Mouse (Mus musculus) left cerebral cortex, adult 2 months (tissue): ENCODE measurements around the gene Ctsk. TPM values are rescaled to one million over a fixed set of nuclear protein-coding genes. Genes with fewer than 3 reads are reported as not detected.
A peak's percentile ranks its signal among the peaks of the same experiment; 100 is the strongest.

ENCODE experiments used
- DNase-seq, 2 experiments: peaks; one replicate each; pipeline ENCODE4 v3.0.0; 2021 to 2022; ENCODE audit warnings: low spot score in 2 of 2, mixed read lengths in 1 of 2; ENCODE audit errors: extremely low spot score in 1 of 2
- H3K27ac ChIP-seq: fragments of 200-600 bp; 2 replicates; pipeline ENCODE4 v1.8.1; 2022
- H3K4me3 ChIP-seq: fragments of 200-600 bp; 2 replicates; pipeline ENCODE4 v1.8.1; 2022
- CTCF ChIP-seq: fragments of 200-600 bp; IDR thresholded peaks from 2 replicates; pipeline ENCODE4 v1.8.1; 2022; ENCODE audit warnings: antibody characterized with exemption, mild to moderate bottlenecking, moderate library complexity
- intact Hi-C: fragments of 180-260 bp; cut with DNase I; formaldehyde crosslinking; loops from one replicate; pipeline ENCODE4 v1.15.1; 2025
- total RNA-seq, 2 experiments: library from RNA; stranded (reverse); gene quantifications; 2 replicates each; pipeline ENCODE4 v1.2.3; 2021

The Ctsk gene
- total RNA-seq, 2 experiments from 2014 or later, result 4.3 to 5.5 TPM

DNA sequence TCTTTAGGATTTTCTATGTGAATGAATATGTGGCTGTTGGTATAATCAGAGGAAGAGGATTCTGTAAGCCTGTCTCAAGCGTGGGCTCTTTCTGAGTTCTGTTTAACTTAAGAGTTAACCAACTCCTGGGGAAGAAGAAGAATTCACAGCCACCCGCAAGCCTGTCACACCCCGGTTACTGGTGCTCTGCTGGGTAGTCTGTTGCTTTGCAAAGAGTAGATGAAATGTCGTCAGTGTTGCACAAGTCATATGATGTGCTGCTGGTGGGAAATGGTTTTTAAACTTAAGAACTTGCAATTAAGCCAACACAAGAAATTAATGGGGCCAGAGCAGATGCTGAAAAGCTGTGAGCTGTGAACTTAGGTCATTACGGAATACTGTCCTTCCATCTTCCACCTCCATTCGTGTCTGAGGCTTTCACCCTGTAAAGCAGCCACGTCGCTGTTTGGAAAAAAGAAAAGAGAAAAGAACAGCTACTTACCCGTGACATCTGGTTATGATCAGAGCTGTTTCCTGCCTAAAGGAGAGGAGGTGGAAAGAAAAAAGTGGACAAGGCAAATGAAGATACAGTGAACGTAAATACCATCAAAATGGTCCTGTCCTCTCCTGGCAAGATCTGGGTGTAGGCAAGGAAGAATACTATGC is 562 bp downstream of the Ctsk start:
- no peak for TF ChIP-seq CTCF
- peak overlapping the region; percentile 2 for H3K4me3 ChIP-seq
- peak overlapping the region; percentile 72 for H3K27ac ChIP-seq
- no peak for DNase-seq
- intact Hi-C loops, result loop anchor here (5.0 kb wide), 1 partner anchor 128 kb away; no protein-coding TSS in a partner anchor

DNA sequence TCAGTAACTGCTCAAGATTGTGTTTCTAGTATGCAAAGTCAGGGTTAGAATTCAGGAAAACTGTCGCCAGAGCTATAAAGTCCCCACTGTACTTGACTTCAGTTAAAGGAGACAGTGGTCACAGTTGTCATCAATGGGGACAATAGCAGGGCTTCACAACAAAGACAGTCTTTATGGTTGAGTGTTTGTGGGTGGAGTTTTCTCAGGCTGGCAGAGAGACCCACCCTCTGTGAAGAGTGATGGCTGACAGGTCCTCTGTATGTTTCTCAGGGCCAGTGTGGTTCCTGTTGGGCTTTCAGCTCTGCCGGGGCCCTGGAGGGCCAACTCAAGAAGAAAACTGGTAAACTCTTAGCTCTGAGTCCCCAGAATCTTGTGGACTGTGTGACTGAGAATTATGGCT is 3.3 kb downstream of the Ctsk start:
- Histone ChIP-seq H3K4me3 (no peak overlapping the region), H3K27ac (no peak overlapping the region)
- no peak for TF ChIP-seq CTCF
- no peak for DNase-seq
- intact Hi-C loops, result no loop called here

- DNase-seq, result no peak
- intact Hi-C loops, result no loop called here
- Histone ChIP-seq H3K27ac (no peak overlapping the region), H3K4me3 (no peak overlapping the region)
- TF ChIP-seq CTCF, result no peak
These were observed 10.3 kb downstream of the Ctsk start for GRCm38 (mm10) chr3:95509348-95509747.

DNA sequence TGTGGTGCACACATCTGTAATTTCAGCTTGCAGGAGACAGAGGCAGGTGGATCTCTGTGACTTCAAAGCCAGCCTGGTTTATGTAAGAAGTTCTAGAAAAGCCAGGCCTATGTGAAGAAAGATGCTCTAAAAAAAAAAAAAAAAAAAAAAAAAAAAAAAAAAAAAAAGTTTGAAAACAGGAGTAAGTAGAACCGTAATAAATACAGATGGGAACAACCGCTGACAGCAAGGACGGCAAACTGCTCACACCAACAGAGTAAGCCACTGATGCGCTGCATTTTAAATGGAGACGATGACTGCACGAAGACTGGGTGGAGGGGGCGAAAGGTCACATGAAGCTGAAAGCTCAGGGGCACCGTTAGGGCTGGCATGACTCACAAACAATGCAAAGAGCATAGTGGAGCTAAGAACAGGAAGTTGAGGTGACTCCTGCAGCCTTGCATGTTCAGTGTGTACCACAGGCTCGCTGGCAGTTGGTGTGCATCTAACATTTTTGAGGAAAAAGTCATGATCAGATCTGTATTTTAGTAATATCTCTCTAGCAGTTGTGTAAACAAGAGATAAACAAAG is 12.6 kb downstream of the Ctsk start:
- intact Hi-C loops, result no loop called here
- Histone ChIP-seq H3K27ac (no peak overlapping the region), H3K4me3 (no peak overlapping the region)
- TF ChIP-seq CTCF, result no peak
- no peak for DNase-seq

- intact Hi-C loops, result loop anchor here (1.0 to 5.0 kb wide), 2 partner anchors 72 to 156 kb away; partner anchors contain the start of gene Golph3l
- Histone ChIP-seq H3K4me3 (no peak overlapping the region), H3K27ac (no peak overlapping the region)
- no peak for TF ChIP-seq CTCF
- DNase-seq, result no peak
These were observed 17.6 kb downstream of the Ctsk start for GRCm38 (mm10) chr3:95516614-95517041.

- Histone ChIP-seq H3K4me3 (no peak overlapping the region), H3K27ac (no peak overlapping the region)
- TF ChIP-seq CTCF, result peak; percentile 89
- intact Hi-C loops, result loop anchor here (1.0 to 5.0 kb wide), 2 partner anchors 71 to 155 kb away; partner anchors contain the start of gene Golph3l
- DNase-seq, result peak; percentile 69 to 73
These were observed 18.4 kb downstream of the Ctsk start for GRCm38 (mm10) chr3:95517493-95517898.

GRCm38 (mm10) chr3:95518891-95519290 is 19.8 kb downstream of the Ctsk start:
- no peak for TF ChIP-seq CTCF
- no peak for DNase-seq
- H3K27ac ChIP-seq, result no peak overlapping the region
- no peak overlapping the region for H3K4me3 ChIP-seq
- intact Hi-C loops, result loop anchor here (5.0 kb wide), 1 partner anchor 153 kb away; no protein-coding TSS in a partner anchor

DNA sequence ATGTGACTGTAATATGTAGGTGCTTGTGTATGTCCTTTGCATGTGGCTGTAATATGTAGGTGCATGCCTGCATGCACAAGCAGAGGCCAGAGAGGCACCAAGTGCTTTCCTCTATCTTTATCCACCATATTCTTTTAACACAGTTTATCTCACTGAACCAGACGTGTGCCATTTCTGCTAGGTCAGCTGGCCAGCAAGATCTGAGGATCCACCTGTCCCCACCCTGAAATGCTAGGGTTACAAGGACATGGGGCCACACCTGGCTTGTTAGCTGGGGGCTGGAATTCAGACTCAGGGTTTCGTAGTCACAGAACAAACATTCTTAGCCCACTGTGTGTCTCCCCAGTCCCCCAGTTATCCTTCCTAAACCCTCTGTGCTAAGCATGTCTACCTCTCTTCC is 20.3 kb downstream of the Ctsk start:
- intact Hi-C loops, result loop anchor here (5.0 kb wide), 1 partner anchor 153 kb away; no protein-coding TSS in a partner anchor
- Histone ChIP-seq H3K27ac (no peak overlapping the region), H3K4me3 (no peak overlapping the region)
- TF ChIP-seq CTCF, result no peak
- DNase-seq, result no peak

- TF ChIP-seq CTCF, result no peak
- intact Hi-C loops, result no loop called here
- Histone ChIP-seq H3K4me3 (no peak overlapping the region), H3K27ac (no peak overlapping the region)
- no peak for DNase-seq
These were observed 21.0 kb downstream of the Ctsk start for GRCm38 (mm10) chr3:95520100-95520499.

DNA sequence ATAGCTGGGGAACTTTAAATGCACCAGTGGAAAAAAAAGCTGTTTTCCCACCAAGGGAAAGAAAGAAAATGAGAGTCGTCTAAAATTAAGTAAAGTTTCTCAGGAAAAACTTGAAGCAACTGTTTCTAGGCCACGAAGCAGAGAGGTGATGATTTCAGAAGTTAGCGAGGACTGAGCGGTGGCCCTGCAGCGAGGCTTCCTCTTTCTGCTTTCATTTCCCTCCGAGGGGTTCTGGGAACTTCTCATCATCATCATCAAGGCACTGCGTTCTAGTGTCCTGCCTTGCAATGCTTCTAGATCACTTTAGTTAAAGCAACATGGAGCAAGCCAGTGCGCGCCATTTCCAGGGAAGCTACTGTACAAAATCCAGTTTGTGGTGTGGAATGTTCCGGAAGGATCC is 22.1 kb downstream of the Ctsk start:
- H3K4me3 ChIP-seq, result no peak overlapping the region
- no peak for TF ChIP-seq CTCF
- intact Hi-C loops, result no loop called here
- DNase-seq, result no peak
- no peak overlapping the region for H3K27ac ChIP-seq

- TF ChIP-seq CTCF, result no peak
- no peak for DNase-seq
- H3K4me3 ChIP-seq, result no peak overlapping the region
- H3K27ac ChIP-seq, result no peak overlapping the region
- intact Hi-C loops, result no loop called here
These were observed 24.6 kb downstream of the Ctsk start for GRCm38 (mm10) chr3:95523662-95524061.

- DNase-seq, result no peak
- H3K27ac ChIP-seq, result no peak overlapping the region
- H3K4me3 ChIP-seq, result no peak overlapping the region
- no peak for TF ChIP-seq CTCF
- intact Hi-C loops, result no loop called here
These were observed 25.6 kb downstream of the Ctsk start for GRCm38 (mm10) chr3:95524673-95525072.

DNA sequence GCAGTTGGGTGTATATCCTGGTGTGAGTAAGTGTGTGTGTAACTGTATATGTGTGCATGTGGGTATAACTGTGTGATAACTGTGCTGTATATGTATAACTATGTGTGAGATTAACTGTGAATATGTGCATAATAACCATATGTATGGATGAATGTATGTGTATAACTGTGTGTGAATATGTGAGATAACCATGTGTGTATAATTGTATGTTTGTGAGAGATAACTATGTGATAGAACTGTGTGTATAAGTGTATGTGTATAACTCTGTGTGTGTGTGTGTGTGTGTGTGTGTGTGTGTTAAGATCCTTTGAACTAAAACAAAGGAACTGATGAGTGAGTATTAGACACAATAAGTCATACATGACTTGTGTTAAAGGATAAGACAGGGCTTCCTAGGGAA is 27.1 kb downstream of the Ctsk start:
- Histone ChIP-seq H3K27ac (no peak overlapping the region), H3K4me3 (no peak overlapping the region)
- TF ChIP-seq CTCF, result no peak
- intact Hi-C loops, result no loop called here
- DNase-seq, result no peak
